Mouse (Mus musculus): ENCODE data around the gene Gm10912.

- no peak for TF ChIP-seq CTCF (IDR thresholded peaks at IDR 0.05; ENCODE audit: extremely low read depth, insufficient read length, insufficient replicate concordance, low read depth, low read length)
- no peak for TF ChIP-seq POLR2A (IDR thresholded peaks at IDR 0.05; ENCODE audit: low read depth, low read length)
Measured at GRCm38 (mm10) chr2:104041632-104042031, 24.0 kb upstream of the Gm10912 start.

Measured in small intestine, adult 2 months (tissue).